Mouse (Mus musculus) neural tube, embryonic 10.5 days (tissue): ENCODE data around the gene Gtf2f2.
"Not testable (repeated sequence)": the region's sequence is repeated elsewhere in the genome, so short reads cannot be mapped to it uniquely, and the experiment has no call there.

Source experiments
- DNase-seq: peaks from one replicate; pipeline ENCODE4 v3.0.0-alpha.2; 2017; ENCODE audit warnings: low spot score; ENCODE audit errors: extremely low spot score

Gtf2f2 gene

DNA sequence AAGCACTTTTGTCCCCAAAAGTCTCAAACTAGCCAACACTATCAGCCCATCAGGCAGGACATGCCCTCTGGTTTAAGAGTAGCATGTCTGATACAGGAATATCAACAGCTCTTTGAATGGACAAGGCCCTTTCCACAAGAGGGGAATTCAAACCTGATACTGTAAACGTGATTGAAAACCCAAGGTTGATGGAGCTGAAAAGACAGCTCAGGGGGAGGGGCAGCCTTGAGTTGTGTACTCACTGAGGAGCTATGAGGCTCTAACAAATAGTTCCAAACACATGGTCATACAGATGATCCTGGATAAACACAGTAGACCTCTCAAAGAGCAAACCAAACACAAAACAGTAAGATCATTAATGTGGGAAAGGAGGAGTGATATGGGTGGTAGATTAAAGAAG is 12.6 kb downstream of the Gtf2f2 start:
- DNase-seq = no peak

DNA sequence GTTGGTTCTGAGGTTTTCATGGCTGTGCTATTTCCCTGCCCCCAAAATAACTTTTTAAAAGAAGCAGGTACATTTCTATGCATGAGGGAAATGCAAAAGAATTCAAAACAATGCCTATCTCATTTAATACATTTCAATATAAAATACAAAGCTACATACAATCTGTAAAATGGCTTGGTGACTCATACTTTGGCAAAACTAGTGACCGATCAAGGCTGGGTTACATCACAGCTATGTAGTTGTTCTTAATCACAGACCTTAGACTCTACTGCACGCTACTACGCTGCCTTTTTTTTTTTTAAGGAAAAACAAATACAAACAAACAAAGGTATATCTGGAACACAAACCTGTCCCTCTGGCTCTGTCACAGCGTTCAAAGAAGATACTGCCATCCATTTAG is 18.3 kb downstream of the Gtf2f2 start:
- DNase-seq = no peak

DNA sequence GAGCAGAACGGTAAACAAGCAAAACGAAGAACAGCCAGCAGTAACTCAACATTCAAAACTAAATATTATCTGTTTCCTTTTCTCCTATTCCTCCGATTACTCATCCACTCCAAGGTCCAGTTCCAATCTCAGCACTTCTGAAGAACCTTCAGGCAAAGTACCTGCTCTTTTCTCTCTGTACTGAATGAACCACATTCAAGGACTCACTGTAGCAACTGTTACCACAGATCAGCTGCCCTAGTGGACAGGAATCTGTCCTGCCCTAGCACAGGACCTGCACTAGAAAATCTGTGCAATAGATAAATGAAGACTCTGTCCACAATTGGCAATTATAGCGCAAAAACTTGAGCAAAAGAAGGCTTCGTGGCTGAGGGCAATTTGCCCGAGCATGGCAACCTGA is 19.7 kb downstream of the Gtf2f2 start:
- no peak for DNase-seq

DNA sequence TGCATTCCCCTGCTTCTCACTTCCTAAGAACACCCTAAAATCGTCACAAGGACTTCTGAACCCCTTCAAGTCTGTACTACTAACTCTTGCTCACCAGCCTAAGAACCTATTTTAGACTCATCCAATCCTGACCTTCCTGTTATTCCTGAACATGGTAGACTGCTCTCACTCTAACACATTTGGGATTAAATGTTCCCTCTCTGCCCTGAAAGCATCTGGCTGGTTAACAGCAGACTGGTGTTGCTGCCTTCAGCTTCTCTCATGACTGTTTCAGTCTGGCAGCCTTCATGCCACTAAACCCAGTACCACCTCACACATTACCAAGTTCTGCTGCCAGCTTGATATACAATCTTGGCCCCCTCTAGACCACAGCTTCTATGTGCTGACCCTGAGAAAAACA is 21.5 kb downstream of the Gtf2f2 start:
- DNase-seq = no peak

DNA sequence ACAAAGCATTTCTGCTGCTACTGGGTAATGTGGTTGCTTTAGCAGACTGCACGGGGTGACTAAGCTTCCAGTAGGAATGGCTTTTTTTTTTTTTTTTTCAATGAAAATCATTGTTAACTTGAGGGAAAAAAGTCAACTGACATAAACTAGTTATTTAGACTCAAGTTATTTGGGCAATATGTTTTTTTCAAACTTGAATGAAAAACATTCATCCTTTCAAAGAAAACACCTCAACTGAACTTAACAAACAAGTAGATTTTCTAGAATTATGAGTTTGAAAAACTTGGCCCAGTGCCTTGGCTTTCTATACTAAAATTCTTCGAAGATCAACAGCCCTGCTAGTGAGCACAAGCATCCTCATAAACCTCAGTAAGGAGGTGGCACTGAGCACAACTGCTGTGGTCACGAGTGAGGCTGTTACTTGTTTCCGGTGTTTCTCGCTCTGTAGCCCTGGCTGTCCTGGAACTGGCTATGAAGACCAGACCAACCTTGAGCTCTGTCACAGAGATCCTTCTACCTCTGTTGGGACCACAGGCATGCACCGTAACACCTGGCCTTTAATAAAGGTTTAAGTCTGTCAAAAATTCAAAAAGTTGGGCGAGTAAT is 23.7 kb downstream of the Gtf2f2 start:
- no peak for DNase-seq

DNA sequence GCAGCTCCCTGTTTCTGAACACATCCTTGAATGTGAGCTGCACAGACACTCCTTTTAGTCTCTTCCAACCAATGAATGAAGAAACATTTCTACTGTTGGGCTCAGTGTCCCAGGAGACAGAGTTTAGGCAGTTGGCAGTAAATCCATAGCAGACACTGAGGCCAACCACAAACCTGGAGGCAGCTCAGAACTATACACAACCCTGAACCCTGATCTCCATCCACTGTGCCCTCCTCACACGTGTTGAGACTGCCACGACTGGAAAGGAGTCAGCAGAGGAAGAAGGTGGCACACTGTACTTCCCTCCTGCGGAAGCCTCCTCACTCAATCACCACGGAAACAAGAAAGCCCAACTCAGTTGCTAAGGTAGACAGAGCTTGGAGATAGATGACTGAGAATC is 25.6 kb downstream of the Gtf2f2 start:
- no peak for DNase-seq

DNA sequence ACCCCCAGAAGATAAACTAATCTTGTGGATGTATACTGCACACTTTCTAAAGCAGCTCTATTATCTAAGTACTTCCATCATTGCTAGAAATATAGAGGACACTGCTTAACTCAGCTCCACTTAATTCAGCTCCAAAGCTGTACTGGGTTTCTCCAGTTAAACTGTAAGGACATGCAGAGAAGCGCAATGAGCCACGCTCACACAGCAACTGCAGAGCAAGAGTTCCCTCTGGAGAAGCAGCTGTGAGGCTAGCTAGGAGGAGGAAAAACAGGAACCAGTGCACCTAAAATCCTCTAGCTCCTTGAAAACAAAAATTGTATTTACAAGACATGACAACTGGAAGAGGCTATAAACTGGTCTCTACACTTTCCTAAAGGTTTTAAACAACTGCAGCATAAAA is 26.8 kb downstream of the Gtf2f2 start:
- no peak for DNase-seq

DNA sequence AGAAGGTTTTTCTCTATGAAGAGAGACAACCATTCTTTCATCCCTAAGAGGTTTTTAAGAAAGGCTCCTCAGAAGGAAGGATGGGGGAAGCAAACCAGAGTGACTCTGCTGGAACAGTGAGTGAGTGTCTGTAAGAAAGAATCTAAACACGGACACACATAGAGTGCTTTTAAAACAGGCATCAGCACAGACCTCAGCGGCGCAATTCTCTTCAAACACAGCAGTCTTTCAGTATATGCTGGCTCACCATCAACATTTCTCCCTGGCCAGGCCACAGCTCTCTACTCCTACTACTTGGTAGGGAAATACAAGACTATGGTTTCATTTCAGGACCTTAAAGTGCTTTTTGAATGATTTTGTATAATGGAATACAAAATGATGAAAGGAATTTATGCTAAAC is 29.4 kb downstream of the Gtf2f2 start:
- no peak for DNase-seq

DNA sequence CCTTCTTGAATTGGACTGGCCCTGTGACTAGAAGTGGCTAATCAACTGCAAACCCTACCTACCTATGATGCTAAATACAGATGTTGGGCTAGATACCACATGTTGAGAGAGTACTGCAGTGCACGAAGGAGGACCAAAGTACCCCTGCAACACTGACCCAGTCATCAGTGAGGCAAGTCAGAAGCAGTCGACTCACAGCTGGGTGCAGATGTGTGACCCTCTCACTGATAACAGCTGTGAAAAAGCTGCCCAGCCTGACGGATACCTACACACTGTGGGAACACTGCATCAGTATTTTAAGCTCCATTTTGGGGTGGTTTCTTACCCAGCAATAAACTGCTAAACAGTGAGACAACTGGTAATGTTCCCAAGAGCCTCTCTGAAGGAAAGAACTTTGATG is 34.6 kb downstream of the Gtf2f2 start:
- DNase-seq = no peak

DNA sequence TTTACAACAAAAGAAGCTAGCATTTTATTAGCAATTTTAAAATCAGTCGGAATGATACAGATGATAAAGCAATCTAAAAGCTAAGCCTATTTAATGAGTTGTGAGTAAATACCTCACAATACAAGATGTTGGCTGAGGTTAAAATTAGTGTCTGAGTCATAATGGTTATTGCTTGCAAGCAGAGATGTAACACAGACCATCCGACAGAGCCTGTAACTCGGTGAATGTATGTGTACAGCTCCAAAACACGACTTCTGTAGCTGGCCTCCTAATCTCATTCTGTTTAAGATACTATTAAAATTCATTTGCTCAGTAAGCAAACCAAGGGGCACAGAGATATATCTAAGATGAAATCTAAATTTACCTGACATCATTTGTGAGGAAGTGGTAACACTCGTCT is 43.4 kb downstream of the Gtf2f2 start:
- DNase-seq = no peak

DNA sequence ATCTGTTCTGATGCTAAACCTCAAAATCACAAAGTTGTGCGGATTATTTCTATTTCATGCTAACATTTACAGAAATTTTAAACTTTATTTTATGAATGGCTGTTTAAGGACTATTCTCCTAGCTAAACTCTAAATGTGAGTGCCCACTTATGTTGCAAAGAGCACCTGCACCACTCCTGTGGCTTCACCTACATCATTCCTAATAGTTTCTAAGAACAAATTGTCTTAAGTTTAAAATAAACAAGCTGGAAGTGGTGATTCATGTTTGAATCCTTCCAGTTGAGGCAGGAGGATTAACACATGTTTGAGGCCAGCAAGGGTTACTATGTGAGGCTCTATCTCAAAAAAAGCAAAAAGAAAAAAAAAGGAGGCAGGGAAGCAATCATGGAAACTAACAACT is 46.2 kb downstream of the Gtf2f2 start:
- DNase-seq = no peak

DNA sequence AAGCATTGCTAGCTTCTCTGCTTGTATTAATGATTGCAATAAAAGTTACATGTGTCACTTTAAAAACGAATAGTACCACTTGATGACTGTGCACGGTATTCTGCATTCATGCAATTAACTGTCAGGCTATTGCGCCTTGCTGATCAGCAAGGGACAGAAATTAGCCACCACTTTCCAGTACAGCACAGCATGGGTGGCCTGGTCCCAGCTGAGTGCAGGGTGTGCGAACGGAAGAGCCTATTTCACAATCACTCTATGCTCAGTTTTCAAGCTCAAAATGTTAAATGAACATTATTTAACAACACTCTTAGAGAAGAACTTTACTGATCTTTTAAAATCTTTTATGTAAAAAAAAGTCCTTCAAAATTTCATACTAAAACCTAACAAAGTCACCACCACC is 46.7 kb downstream of the Gtf2f2 start:
- no peak for DNase-seq

DNA sequence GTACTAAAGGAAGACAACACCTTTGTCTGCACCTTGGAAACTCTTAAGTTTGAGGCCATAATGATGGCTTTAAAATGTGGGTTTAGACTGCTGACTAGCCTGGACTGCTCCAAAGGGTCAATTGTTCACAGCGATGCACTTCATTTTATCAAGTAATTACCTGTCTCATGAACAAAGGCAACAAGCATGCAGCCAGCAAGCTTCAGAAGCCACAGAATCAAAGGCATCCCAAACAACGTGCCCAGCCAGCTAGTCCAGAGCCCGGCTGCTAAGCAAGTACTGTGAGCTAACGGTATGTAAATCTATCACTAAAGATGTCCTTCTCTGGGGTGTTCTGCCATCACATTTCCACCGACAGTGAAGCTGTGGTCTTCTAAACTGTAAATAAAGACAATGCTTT is 47.5 kb downstream of the Gtf2f2 start:
- DNase-seq = no peak

DNA sequence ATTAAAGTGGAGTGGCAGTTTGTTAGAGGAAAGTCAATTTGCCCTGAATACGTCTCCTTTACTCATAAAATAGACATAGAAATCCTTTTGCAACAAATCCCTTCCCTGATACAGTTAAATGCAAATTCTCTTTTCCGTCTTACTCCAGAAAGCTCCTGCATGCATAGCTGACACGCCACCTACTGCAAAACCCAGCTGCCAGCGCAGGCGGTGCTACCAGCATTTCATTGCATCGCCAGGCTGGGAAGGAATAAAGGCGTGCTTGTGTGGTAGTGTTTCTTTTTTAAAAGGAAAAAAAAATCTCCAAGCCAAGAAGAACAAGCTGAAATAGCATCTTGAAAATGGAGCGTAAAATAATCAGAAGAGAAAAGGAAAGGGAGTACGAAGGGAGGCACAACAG is 48.4 kb downstream of the Gtf2f2 start:
- no peak for DNase-seq

DNA sequence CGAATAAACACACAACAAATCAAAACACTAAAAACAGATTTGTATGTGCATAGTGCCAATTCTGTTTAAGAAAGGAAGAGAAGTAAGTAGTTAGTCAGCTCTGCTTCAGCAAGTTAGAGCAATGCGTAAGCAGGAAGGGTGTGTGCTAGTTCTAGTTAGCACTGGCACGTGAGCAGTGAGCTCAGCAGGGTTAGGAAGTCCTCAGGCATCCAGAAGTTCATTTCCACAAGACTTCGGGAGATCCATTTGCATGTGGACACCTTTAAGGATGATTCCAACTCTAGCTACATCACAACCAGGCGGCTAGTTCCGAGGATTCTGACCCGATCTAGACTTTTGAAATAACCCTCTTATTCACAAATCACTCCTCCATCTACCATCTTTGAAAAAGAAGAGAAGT is 55.9 kb downstream of the Gtf2f2 start, which contains the start of gene Kctd4:
Gene Kctd4 (plus strand): TSS at position 244 of the 400 bp plus-strand sequence.
- DNase-seq = no peak

DNA sequence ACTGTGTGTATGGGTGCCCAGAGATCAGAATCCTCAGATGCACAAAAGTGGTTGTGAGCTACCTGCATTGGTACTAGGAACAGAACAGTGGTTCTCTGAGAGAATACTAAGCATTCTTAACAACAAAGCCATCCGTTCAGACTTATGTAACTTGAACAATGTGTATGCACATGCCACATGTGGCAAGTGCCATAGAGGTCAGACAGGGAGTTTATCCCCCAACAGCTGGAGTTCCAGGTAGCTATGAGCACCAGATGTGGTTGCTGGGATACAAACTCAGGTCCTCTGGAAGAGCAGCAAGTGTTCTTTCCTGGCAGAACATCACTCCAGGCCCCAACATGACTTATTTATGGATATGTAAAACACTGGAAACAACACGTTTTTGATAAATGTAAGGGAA is 57.7 kb downstream of the Gtf2f2 start:
- DNase-seq = peak; percentile 22

DNA sequence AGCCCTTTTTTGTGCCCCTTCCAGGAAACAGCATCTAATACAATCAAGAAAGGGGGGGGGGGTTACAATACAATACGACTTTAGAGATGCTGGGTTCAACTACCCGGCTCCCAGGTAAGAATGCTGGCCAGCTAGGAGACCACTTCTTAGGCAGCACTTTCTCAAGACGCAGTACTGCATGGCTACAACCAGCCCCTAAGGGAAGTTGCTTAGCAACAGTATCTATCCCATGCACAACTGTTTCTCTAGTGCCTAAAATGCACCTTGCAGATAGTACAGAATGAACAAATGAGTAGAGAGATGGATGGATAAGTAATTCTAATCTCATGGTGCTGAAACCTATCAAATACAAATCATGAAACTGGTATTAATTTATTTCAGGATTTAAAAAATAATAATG is 63.0 kb downstream of the Gtf2f2 start:
- DNase-seq = no peak

DNA sequence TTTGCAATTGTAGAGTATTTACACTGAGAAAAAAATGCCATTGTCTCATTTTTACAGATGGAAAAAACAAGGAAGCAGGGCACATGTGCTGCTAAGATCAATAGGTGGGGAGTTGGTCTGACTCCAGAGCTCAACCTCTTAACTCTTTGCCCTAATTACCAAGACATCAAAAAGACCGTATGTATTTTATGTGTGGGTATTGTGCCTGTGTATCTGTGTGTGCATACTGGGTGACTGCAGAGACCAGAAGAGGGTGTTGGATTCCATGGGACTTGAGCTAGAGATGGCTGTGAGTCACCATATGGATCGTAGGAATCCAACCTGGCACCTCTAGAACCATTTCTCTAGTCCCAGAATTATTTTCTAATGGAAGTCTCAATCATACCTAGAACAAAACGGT is 68.3 kb downstream of the Gtf2f2 start:
- no peak for DNase-seq

DNA sequence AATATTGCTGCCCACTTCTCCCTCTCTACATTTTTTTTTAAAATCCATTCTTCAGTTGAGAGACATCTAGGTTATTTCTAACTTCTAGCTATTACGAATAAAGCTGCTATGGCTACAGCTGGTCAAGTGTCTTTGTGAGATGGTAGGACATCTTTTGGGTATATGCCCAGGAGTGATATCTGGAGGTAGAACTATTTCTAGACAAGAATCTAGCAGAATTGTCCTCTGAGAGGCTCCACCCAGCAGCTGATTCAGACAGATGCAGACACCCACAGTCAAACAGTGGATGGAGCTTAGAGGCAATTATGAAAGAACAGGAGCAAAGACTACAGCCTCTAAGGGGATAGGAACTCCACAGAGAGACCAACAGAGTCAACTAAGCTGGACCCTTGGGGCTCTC is 69.2 kb downstream of the Gtf2f2 start:
- DNase-seq = no peak

DNA sequence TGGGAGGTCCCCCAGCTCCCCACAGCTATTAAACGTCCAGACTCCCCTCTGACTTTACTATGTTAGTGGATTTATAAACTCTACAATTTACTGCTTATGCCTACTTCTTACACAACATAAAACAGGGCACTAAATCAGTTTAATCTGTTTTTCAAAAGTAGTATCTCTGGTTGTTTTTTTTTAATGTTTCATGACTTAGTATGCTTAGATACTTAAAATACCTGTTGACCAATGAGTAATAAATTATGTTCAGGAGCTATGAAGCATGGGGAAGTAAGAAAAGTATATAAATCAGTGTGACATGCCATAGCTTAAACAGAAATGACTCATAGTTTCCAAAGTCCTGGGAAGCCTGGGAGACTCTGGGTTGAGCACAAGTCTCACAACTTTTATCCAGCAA is 73.0 kb downstream of the Gtf2f2 start:
- no peak for DNase-seq

DNA sequence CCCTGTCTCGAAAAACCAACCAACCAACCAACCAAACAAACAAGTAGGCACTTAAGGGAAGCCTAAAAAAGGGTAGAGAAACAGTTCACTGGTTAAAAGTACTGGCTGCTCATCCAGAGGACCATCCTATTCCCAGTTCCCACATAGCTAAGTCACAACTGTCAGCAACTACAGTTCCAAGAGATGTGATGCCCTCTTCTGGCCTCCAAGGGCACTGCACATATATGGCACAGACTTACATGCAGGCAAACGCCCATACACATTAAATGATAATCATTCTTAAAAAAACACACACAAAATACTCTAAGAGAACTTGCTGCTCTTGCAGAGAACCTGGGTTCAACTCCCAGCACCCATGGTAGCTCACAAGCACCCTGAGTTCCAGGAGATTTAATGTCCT is 76.3 kb downstream of the Gtf2f2 start:
- no peak for DNase-seq

DNA sequence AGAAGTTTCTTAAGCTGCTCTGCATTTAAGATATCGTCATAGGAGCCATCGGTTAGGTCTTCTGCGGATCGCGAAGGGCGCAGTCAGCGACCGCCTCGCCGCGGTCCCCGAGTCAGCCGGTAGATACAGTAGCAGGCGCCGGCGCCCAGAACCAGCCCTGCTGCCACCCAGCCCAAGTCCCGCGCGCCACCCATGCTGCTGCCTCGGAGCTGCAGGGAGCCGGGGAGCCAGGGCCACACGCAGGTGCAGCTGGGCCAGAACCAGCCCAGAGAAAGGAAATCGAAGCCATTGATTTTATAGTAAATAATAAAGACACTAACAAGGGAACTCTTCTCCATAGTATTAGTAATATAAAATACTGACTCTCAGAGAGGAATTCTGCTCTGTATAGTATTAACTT is 79.4 kb downstream of the Gtf2f2 start:
- no peak for DNase-seq

DNA sequence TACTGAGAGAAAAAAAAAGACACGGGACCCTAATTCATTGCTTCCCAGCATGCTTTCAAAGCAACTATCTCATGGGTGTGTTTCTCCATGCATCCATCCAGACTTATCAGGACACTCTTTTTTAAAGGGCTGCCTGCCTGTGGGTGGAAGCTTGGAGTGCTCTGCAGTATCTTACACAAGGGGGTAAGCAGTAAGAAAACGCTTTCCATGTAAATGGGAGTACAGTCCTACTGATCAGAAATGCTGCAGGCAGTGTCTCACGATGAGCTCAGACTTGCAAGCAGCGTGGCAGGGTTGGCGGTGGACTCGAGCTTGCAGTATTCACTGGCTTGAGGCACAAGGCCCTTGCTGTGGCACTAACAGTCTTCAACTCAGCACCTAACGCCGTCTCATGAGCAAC is 81.0 kb downstream of the Gtf2f2 start:
- DNase-seq = not testable (repeated sequence)
